17 mouse cellular contexts compared by ENCODE assay signal in genomic region chr9:13260980-13261379, GRCm38 (mm10).
"Had no signal": no experiment of that assay in that cellular context is flagged by ENCODE, and none has a peak within 500 bp of the region (broad histone marks: within the 10 kb centered on the region; RNA-seq: fewer than 3 reads in every experiment).

No protein-coding gene starts in this region.

- DNase-seq: retina, postnatal 1 day; right cerebral cortex, adult 18-20 months; right cerebral cortex, postnatal 14 days; right cerebral cortex, postnatal 25 days; right cerebral cortex, postnatal 4 days; spleen, adult 18-20 months; thymus, adult 18-20 months; thymus, adult 2 months; thymus, postnatal 14 days; thymus, postnatal 25 days; thymus, postnatal 36 days; thymus, postnatal 4 days had no signal

- H3K36me3 ChIP-seq: neural tube, embryonic 12.5 days; neural tube, embryonic 13.5 days; neural tube, embryonic 15.5 days; stomach, embryonic 15.5 days had no signal

- H3K4me2 ChIP-seq: neural tube, embryonic 12.5 days; neural tube, embryonic 13.5 days; neural tube, embryonic 15.5 days; stomach, embryonic 15.5 days had no signal

- H3K9me3 ChIP-seq: neural tube, embryonic 12.5 days; neural tube, embryonic 13.5 days; neural tube, embryonic 15.5 days; stomach, embryonic 15.5 days had no signal

- H3K27me3 ChIP-seq: neural tube, embryonic 12.5 days; neural tube, embryonic 13.5 days; neural tube, embryonic 15.5 days; stomach, embryonic 15.5 days had no signal

- H3K4me1 ChIP-seq: neural tube, embryonic 12.5 days; neural tube, embryonic 13.5 days; neural tube, embryonic 15.5 days; stomach, embryonic 15.5 days had no signal

- H3K4me3 ChIP-seq: neural tube, embryonic 12.5 days; neural tube, embryonic 13.5 days; neural tube, embryonic 15.5 days; stomach, embryonic 15.5 days had no signal

- H3K9ac ChIP-seq: neural tube, embryonic 12.5 days; neural tube, embryonic 13.5 days; neural tube, embryonic 15.5 days; stomach, embryonic 15.5 days had no signal

- H3K27ac ChIP-seq: neural tube, embryonic 12.5 days; neural tube, embryonic 13.5 days; neural tube, embryonic 15.5 days; stomach, embryonic 15.5 days; stomach, postnatal 0 days had no signal
